Comparison of ENCODE assay signal across 8 mouse cellular contexts in the genomic region with DNA sequence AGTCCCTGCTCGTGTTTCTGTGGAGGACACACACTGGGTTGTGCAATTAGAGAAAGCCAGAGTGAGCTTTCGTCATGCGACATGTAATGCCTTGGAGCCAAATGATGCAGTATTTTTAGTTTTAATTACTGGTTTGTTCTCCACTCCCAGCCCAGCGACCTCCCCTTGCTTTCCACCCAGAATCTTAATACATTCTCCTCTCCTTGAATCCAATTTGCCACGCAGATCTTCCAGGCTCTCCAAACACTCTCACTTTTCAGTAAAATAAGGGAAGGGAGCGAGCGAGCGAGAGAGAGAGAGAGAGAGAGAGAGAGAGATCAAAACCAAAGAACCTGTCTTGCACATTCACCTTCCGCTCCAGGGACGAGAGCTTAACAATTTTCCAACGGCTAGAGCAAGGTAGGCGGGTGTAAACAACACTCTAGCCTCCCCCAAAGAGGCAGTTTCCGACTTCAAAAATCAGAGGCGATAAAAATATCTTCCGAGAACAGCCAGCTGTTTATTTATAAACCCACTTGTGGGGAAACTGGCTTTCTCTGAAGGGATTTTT. TPM values are rescaled to one million over a fixed set of nuclear protein-coding genes. Genes with fewer than 3 reads are reported as not detected.
A peak's percentile ranks its signal among the peaks of the same experiment; 100 is the strongest.
DNase-seq lines count a peak whose midpoint lies in the region; ATAC-seq and TF ChIP-seq lines count a peak whose summit lies in the region.

No protein-coding gene starts in this region.

- no peaks in the 10 kb centered on the region for H3K9me3 ChIP-seq in forebrain, embryonic 16.5 days (ENCODE audit: control insufficient read depth, low read length)

- TF ChIP-seq POLR2A in heart, adult 2 months (IDR thresholded peaks at IDR 0.05; ENCODE audit: insufficient read depth, low read depth, low read length), result no peak

- H3K36me3 ChIP-seq in heart, adult 2 months (ENCODE audit: control insufficient read depth, insufficient read depth, low read length), result no peaks in the 10 kb centered on the region
- no peaks in the 10 kb centered on the region for H3K36me3 ChIP-seq in forebrain, embryonic 16.5 days (ENCODE audit: control insufficient read depth, insufficient read depth)

- no peak for ATAC-seq in forebrain, embryonic 16.5 days

- peak in 1 of 2 experiments; percentile 20 for DNase-seq in heart, adult 2 months
- DNase-seq in heart, postnatal 14 days, result no peak
- peak; percentile 43 for DNase-seq in MN1 (ENCODE audit: low spot score)
- DNase-seq in layer of hippocampus, adult 2 months (ENCODE audit: low spot score in 2 of 2), result peak; percentile 10 to 23
- DNase-seq in lung, postnatal 25 days (ENCODE audit: low spot score), result peak; percentile 22
- DNase-seq in thymus, postnatal 14 days, result peak; percentile 37
- DNase-seq in testis, postnatal 14 days (ENCODE audit: low spot score), result no peak

- intact Hi-C loops in heart, adult 2 months (cut with DNase I), result loop anchor here (1.0 to 10.0 kb wide), 6 partner anchors 36 to 541 kb away; no protein-coding TSS in a partner anchor
- intact Hi-C loops in heart, postnatal 14 days (cut with DNase I), result loop anchor here (2.0 to 5.0 kb wide), 6 partner anchors 36 to 542 kb away; a partner anchor contains a TSS

- H3K9ac ChIP-seq in heart, adult 2 months (ENCODE audit: low read depth, low read length), result 0 out of 2 replicates have a peak overlapping the region, but pooled peaks have one; percentile 2
- peak overlapping the region; percentile 65 for H3K9ac ChIP-seq in forebrain, embryonic 16.5 days (replicated peaks; ENCODE audit: low read depth, low read length)

- H3K4me2 ChIP-seq in forebrain, embryonic 16.5 days (ENCODE audit: low read length), result peak overlapping the region; percentile 71

- H3K79me2 ChIP-seq in heart, adult 2 months (replicated peaks; ENCODE audit: control insufficient read depth, insufficient read depth, low read length), result no peaks in the 10 kb centered on the region

- no peak for TF ChIP-seq CTCF in heart, adult 2 months (IDR thresholded peaks at IDR 0.05)
- TF ChIP-seq CTCF in layer of hippocampus, adult 2 months (conservative IDR thresholded peaks at IDR 0.05), result no peak

- peaks cover 3% of the 10 kb centered on the region; the same call in 1 of the 2 replicates for H3K4me1 ChIP-seq in heart, adult 2 months (ENCODE audit: control insufficient read depth, insufficient read depth, low read length)
- peaks cover 28% of the 10 kb centered on the region for H3K4me1 ChIP-seq in forebrain, embryonic 16.5 days (replicated peaks; ENCODE audit: control insufficient read depth, insufficient read depth, low read length)

- no peak for TF ChIP-seq EP300 in heart, adult 2 months (IDR thresholded peaks at IDR 0.05; ENCODE audit: insufficient read depth, low read depth, low read length)

- H3K27ac ChIP-seq in heart, adult 2 months, result peak overlapping the region; percentile 72
- peak overlapping the region; percentile 93 for H3K27ac ChIP-seq in forebrain, embryonic 16.5 days (ENCODE audit: low read length)
- peak overlapping the region; percentile 87 for H3K27ac ChIP-seq in layer of hippocampus, adult 2 months

- WGBS in heart, adult 2 months, result 21% methylated on average over 15 of the region's 15 CpGs
- 7% methylated on average over 15 of the region's 15 CpGs for WGBS in forebrain, embryonic 16.5 days

- peak overlapping the region; percentile 51 for H3K4me3 ChIP-seq in heart, adult 2 months
- peak overlapping the region; percentile 43 for H3K4me3 ChIP-seq in forebrain, embryonic 16.5 days (replicated peaks; ENCODE audit: low read length)
- H3K4me3 ChIP-seq in layer of hippocampus, adult 2 months, result peak overlapping the region; percentile 61

- no peaks in the 10 kb centered on the region for H3K27me3 ChIP-seq in heart, adult 2 months (ENCODE audit: control insufficient read depth, insufficient read depth, low read length)
- H3K27me3 ChIP-seq in forebrain, embryonic 16.5 days (replicated peaks; ENCODE audit: control insufficient read depth, insufficient read depth, low read length), result no peaks in the 10 kb centered on the region

RNA-seq across cellular contexts. Expression of a gene that starts 40.6 kb away (rescaled TPM):
- under 1 TPM; 0.43 to 0.60 TPM for total RNA-seq in heart, adult 2 months (2021)
- polyA plus RNA-seq in heart, adult 2 months (2012; rRNA removed), result 0.06 and 1.4 TPM in 2 replicates
- total RNA-seq in heart, postnatal 14 days (2021), result 1 to 10 TPM; 2.1 to 2.9 TPM
- polyA plus RNA-seq in forebrain, embryonic 16.5 days (2015; fragmentation: Nextera tagmentation; extraction: Ambion mirVana), result 0.27 and 0.56 TPM in 2 replicates
- not detected for total RNA-seq in layer of hippocampus, adult 2 months (2021)

Comparison
In these comparisons a context has a peak if more than half of its experiments do, and no peak if none do; other contexts are left out.
1. DNase-seq: peak in MN1 (single experiment), layer of hippocampus, adult 2 months (2 of 2), lung, postnatal 25 days (single experiment) and thymus, postnatal 14 days (single experiment); none in heart, postnatal 14 days (0 of 2) and testis, postnatal 14 days (single experiment).
2. Peak in every context shown above with its lines, with median percentiles within 50 percentile points of each other: H3K27ac ChIP-seq and H3K4me3 ChIP-seq.